Mouse (Mus musculus): Measurements from ENCODE around the gene Rabep1.

The Rabep1 gene

DNA sequence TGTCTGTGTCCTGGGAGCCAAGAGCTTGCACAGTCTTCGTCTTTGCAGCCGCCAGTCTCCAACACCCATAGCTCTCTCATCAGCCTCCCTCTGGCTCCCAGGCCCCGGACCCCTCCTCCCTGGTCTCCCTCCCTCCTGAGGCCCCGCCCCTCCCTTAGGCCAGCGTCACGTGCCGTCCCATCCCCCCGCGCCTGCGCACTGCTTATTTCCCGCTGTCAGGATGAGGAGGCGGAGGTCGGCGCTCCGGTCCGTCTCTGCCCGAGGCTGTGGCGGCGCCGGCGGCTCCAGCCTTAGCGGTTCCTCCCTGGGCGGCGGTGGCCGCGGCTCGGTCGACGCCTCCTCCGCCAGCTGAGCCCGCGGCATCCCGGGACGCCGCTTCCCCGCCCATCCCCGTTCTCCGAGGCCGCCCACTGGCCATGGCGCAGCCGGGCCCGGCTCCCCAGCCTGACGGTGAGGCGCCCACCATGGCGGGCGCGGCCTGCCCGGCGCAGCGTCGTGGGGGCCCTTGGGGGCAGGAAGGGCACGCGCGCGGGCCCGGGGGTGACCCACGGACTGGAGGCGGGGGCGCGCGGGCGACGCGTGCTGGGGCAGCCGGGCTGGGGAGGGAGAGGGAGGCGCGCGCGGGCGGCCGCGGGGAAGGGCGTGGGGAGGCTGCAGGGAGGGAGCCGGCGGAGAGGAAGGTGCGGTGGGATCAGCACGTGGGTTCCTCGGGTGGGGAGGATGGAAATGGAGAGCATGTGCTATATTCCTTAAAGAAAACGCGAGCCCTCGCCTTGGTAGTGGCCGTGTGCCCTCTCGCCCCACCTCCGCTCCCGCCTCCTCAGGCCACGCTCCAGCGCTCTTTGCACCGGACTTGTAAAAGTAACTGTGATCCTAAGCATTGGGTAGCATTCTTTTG lies at the start of gene Rabep1:
Gene Rabep1 (plus strand): TSS at position 220 of the 898 bp plus-strand sequence.
- in situ Hi-C loops (cut with MboI; ENCODE audit: low pct_unique_long_range_greater_than_20kb in 1 of 2, low sequenced_read_pairs in 2 of 2, unreplicated experiment in 1 of 2) = no loop called here

DNA sequence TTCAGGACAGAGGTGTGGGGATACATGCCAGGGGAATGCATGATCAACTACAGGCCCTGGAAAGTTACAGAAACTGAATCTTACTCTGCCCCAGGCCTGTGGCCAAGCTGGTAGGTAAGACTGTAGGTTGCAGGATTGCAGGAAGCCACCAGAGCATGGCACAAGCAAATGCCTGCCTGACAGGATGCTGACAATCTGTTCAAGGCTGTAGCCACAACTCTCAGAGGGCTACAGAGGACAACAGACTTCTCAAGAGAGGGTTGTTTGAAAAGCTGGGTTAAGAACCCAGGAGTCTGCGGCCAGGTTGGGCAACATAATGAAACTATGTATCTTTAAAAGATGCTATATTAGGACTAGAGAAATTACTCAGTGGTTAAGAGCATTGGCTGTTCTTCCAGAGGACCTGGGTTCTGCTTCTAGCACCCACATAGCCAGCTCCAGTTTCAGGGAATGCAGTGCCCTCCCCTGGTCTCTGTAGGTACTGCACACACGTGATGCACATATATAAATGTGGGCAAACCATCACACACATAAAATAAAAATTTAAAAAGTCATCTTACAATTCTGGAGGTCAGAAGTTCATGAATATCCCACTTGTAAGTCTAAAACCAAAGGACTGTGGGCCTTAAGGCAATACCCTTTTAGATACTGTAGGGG lies 42.2 kb upstream of the Rabep1 start:
- in situ Hi-C loops (cut with MboI; ENCODE audit: low pct_unique_long_range_greater_than_20kb in 1 of 2, low sequenced_read_pairs in 2 of 2, unreplicated experiment in 1 of 2) = no loop called here

DNA sequence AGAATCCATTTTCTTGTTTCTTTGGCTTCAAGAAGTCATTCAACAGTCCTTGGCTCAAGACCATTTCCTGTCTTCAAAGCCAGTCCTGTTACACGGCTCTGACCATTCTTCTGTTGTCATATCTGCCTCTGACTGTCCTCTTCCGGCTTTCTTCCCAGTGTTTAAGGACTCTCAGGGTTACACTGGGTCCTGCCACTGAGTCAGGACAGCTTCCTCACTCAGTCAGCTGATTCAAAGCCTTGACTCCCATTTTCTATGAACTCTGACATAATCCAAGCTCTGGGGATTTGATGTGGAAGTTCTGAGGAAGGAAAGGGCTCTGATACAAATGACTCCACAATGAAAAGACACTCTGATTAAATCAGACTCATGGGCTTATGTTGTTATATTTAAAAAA lies 41.7 kb upstream of the Rabep1 start:
- in situ Hi-C loops (cut with MboI; ENCODE audit: low pct_unique_long_range_greater_than_20kb in 1 of 2, low sequenced_read_pairs in 2 of 2, unreplicated experiment in 1 of 2) = no loop called here

DNA sequence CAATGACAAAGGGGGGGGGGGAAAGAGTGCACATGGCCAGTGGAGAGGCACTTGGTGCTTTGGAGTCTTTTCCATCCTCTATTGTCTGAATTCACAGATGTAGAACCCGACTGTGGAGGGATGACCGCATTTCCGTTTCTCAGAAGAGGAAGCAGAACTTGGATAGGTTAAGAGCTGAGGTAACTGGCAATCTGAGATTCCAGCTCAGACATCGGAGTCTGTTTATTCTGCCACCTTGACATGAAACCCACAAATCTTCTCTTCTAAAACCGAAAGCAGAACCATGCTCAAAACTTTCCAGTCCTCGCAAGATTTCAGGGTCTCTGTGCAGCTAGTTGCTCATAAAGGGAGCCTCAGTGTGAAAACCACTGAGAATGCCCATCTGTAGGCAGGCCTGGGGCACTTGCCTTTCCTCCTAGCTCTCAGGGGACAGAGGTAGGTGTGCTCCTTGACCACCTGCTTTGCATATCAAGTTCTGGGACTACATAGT lies 40.8 kb upstream of the Rabep1 start:
- in situ Hi-C loops (cut with MboI; ENCODE audit: low pct_unique_long_range_greater_than_20kb in 1 of 2, low sequenced_read_pairs in 2 of 2, unreplicated experiment in 1 of 2) = no loop called here

DNA sequence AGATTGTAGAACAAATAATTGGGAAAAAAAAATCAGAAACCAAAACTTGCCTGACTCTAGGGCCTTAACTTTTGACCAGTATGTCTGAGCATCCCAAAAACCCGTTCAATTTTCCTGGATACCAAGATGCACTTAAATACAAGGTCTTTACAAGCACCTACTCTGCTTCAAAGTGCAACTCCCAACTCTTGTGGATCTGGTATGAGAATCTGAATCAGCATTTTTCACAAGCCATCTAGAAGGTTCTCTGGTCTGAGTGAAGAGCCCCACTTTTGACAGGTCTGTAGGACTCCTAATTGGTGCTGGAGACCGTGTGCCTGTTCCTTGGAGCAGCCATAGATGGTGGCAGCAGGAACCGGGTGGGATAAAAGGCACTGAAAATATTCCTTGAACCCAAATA lies 40.2 kb upstream of the Rabep1 start:
- in situ Hi-C loops (cut with MboI; ENCODE audit: low pct_unique_long_range_greater_than_20kb in 1 of 2, low sequenced_read_pairs in 2 of 2, unreplicated experiment in 1 of 2) = no loop called here

DNA sequence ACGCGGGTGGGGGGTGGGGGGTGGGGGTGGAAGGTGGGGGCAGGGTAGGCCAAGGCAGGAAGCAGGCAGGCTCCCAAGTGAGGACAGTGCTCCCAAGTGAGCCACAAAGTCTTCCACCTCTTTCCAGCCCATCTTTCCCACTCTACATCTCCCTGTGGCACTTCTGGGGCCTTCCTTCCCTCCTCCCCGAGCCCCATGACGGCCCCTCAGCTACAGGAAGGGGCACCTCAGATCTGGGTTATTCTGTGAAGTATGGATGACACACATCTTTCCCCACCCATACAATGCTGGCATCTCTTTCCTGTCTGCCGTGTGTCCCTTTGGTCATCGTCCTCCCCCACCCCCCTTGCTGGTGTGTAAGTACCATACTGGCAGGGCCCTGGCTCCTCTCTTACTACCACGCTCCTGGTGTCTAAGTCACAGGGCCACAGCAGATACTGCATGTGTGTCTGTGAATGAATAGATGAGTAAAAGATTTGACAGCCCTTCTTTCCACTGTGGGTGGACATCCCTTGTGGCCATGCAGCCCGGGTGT lies 38.9 kb upstream of the Rabep1 start:
- in situ Hi-C loops (cut with MboI; ENCODE audit: low pct_unique_long_range_greater_than_20kb in 1 of 2, low sequenced_read_pairs in 2 of 2, unreplicated experiment in 1 of 2) = no loop called here

DNA sequence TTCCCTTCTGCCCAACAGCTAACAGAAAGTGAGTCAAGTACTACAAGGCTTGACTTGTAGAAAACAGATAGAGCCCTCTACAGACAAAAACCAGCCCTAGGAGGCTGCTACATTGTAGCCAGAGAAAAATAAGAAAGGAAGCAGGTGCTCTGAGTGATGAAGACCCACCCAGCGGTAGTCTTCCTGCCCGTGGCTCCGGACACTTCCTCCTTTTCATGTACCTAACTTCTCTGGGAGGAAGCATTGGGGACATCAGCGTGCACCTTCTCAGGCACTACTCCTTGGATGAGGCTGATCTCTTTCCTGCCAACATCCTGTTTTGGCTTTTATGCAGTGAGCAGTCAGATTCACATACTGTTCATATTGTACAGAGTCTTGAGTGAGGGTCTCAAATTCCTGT lies 37.9 kb upstream of the Rabep1 start:
- in situ Hi-C loops (cut with MboI; ENCODE audit: low pct_unique_long_range_greater_than_20kb in 1 of 2, low sequenced_read_pairs in 2 of 2, unreplicated experiment in 1 of 2) = no loop called here

DNA sequence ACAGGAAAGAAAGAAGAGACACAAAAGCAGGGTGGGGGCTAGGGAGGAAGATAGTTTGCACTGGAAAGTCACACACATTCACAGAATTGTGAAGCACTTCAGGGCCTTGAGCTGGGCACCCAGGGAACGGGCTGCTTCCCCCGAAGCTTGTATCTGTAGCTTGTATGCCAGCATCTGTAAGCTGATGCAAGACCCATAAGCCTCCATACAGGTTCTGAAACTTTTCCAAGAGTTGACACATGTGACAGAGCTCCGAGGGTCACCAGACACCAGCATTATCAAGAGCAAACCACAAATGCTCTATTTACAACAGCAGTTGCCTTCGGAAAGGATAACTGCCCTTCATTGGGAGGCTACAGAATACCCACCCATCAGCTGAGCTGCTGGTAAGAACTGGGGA lies 36.9 kb upstream of the Rabep1 start:
- in situ Hi-C loops (cut with MboI; ENCODE audit: low pct_unique_long_range_greater_than_20kb in 1 of 2, low sequenced_read_pairs in 2 of 2, unreplicated experiment in 1 of 2) = no loop called here

DNA sequence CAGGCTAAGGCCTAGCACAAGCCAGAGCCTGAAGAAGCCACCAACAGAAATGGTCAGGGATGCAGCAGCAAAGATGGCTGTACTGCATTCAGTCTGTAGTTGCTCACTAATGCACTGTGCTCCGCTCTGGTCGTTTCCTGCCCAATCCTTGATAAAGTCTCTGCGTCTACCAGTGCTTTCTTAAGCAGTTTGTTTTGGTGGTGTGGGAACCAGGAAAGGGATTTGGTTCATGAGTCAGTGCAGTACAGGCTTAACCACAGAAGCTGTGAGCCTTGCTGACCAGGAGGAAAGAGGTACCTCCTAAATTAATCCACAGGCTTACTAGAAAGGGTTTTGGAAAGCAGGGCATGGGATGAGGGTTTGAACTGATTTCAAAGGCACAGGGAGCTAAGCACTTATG lies 36.5 kb upstream of the Rabep1 start:
- in situ Hi-C loops (cut with MboI; ENCODE audit: low pct_unique_long_range_greater_than_20kb in 1 of 2, low sequenced_read_pairs in 2 of 2, unreplicated experiment in 1 of 2) = no loop called here

DNA sequence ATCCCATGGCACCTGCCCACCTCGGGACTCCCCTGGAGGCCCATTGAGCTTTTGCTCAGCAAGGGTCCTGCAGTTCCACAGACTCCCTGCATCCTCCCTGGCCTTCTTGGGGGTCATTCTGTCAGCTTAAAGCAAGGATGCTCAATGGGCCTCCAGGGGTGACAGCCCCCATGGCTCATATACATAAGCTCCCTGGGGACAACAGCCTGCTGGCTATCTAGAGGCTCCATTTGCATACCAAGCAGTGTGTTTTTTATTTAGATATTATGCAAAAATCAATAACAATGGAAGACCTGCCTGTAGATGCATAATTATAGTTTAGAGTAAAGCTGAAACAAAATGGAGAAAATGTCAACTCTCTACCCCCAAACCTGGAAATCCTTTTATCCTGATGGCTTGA lies 35.6 kb upstream of the Rabep1 start:
- in situ Hi-C loops (cut with MboI; ENCODE audit: low pct_unique_long_range_greater_than_20kb in 1 of 2, low sequenced_read_pairs in 2 of 2, unreplicated experiment in 1 of 2) = no loop called here

DNA sequence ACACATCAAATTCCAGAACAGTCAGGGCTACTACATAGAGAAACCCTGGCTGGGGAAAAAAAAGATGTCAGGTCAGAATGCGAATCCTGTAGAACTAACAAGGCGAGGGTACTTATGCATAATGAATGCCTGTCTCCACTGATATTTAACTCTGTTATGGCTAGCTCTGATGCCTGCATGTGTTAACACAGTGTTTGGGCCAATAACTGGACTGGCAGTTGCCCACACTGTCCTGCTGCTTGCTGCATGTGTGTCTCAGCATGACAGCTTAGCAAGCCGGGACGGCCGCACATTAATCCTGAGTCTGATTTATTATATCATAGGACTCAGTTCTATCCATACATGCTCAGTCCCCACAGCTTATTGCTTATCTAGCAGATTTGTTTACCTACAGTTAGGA lies 33.5 kb upstream of the Rabep1 start:
- in situ Hi-C loops (cut with MboI; ENCODE audit: low pct_unique_long_range_greater_than_20kb in 1 of 2, low sequenced_read_pairs in 2 of 2, unreplicated experiment in 1 of 2) = no loop called here

DNA sequence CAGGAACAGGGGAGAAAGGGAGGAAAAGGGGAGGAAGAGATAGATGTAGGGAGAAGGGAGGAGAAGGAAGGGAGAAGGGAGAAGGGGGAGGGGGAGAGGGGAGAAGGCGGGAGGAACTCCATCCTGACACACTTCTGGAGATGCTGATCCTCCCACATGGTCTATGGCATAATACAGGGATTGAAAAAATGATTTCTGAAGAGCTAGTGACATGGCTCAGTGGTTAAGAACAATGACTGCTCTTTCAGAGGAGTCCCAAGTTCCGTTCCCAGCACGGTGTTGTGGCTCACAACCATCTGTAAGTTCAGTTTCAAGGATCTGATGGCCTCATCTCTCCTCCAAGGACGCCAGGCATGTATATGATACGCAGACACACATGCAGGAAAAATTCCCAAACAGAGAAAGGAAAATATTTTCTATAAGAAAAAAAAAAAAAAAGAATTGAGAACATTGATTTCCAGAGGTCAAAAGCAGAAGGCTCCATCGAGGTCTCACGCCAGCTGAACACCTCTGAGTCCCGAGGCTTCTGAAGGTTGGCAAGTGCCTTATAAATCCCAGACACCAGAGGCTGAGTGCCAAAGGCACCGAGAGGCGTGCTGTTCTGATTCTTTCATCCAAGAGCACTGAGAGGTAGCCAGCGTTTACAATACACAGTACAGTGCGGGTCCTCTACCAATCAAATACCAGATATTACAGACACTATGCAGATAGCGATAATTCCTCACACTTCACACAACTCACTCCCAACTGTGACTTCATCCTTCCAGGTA lies 32.9 kb upstream of the Rabep1 start:
- in situ Hi-C loops (cut with MboI; ENCODE audit: low pct_unique_long_range_greater_than_20kb in 1 of 2, low sequenced_read_pairs in 2 of 2, unreplicated experiment in 1 of 2) = no loop called here

DNA sequence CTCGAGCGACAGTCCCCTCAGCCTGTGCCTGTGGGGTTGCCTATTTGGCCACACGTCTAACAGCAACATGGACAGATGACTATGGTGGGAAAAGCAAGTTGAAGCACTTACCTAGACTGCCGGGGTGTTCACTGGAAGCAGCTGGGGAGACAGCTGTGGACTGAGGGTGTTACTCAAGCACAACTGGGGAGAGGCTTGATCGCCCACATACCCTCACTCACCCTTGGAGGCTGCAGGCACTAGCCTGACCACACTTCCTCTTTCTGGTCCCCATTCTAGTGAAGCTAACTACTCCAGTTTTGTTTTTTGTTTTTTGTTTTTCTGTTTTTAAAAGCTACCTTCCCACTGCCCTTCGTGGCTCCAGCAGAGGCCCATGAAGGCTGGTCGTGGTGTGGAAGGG lies 32.2 kb upstream of the Rabep1 start, which contains the start of gene Scimp:
Gene Scimp (minus strand): TSS at position 222 of the 400 bp plus-strand sequence.
- in situ Hi-C loops (cut with MboI; ENCODE audit: low pct_unique_long_range_greater_than_20kb in 1 of 2, low sequenced_read_pairs in 2 of 2, unreplicated experiment in 1 of 2) = no loop called here

DNA sequence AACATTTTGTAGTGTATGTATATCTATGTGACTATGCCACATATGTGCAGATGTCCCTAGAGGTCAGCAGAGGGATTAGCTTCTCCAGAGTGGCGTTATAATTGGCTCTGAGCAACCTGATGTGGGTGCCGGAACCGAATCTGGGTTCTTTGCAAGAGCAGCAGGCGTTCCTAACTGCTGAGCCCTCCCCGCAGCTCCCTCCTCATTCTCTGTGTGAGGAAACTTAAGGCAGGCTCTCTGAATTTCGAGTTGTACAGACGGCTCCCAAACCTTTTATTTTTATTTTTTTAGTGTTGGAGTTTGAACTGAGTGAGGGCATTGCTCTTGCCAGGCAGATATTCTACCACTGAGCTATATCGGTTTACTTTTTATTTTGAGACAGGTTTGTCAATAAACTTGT lies 29.5 kb upstream of the Rabep1 start:
- in situ Hi-C loops (cut with MboI; ENCODE audit: low pct_unique_long_range_greater_than_20kb in 1 of 2, low sequenced_read_pairs in 2 of 2, unreplicated experiment in 1 of 2) = no loop called here

DNA sequence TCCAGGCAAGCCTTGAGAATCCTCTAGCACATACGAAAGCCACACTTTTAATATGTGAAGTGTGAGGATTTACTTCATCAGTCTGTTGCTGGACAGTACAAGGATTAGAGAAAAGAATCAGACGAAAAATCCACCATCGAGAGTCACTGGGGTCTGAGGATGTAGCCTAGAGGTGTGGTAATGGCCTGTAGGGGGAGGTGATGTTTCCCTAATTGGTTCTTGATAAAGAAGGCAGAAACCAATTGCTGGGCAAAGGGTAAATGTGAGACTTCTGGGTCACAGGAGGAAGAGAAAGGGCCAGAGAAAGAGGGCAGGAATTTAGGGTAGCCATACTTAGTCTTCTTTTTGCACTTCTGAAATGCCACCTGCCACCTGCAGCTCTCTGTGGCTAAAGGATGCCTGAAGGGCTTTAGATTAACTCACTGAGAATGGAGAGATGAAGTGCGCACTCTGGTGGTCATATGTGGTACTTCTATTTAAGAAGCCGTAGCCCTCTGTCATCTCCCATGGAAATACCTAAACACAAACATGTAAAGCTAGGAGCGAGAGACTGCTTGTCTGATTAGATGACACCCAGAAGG lies 29.0 kb upstream of the Rabep1 start:
- in situ Hi-C loops (cut with MboI; ENCODE audit: low pct_unique_long_range_greater_than_20kb in 1 of 2, low sequenced_read_pairs in 2 of 2, unreplicated experiment in 1 of 2) = no loop called here

DNA sequence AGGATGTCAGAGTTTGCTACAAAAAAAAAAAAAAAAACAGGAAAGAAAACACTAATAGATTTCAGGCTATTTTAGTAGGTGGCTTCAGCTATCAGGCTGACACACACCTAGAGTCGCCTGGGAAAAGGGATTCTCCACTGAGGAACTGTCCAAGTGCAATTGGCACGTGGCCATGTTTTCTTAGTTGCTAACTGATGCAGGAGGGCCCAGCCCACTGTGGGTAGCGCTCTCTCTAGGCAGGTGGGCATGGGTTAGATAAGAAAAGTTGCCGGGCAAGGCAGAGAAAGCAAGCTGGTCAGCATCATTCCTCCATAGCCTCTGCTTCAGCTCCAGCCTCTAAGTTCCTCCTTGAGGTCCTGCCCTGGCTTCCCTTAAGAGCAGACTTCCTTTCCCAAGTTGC lies 27.8 kb upstream of the Rabep1 start:
- in situ Hi-C loops (cut with MboI; ENCODE audit: low pct_unique_long_range_greater_than_20kb in 1 of 2, low sequenced_read_pairs in 2 of 2, unreplicated experiment in 1 of 2) = no loop called here

DNA sequence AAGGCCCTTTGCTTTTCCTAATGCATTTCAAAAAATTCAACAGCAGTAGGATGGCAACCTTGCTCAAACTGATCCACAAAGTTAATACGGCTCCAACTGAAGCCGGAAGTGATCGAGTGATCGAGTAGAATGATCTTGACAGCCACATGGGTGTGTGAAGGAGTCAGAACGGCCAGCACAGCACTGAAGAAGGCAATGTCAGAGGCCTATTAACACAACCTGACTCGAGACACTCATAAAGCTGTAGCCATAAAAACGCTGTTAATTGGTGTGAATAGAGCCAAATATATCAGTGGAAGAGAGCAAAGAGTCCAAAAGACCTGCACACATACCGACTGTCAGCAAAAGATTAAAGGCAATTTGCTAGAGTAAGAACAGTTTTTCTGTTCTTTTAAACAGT lies 24.5 kb upstream of the Rabep1 start:
- in situ Hi-C loops (cut with MboI; ENCODE audit: low pct_unique_long_range_greater_than_20kb in 1 of 2, low sequenced_read_pairs in 2 of 2, unreplicated experiment in 1 of 2) = no loop called here

DNA sequence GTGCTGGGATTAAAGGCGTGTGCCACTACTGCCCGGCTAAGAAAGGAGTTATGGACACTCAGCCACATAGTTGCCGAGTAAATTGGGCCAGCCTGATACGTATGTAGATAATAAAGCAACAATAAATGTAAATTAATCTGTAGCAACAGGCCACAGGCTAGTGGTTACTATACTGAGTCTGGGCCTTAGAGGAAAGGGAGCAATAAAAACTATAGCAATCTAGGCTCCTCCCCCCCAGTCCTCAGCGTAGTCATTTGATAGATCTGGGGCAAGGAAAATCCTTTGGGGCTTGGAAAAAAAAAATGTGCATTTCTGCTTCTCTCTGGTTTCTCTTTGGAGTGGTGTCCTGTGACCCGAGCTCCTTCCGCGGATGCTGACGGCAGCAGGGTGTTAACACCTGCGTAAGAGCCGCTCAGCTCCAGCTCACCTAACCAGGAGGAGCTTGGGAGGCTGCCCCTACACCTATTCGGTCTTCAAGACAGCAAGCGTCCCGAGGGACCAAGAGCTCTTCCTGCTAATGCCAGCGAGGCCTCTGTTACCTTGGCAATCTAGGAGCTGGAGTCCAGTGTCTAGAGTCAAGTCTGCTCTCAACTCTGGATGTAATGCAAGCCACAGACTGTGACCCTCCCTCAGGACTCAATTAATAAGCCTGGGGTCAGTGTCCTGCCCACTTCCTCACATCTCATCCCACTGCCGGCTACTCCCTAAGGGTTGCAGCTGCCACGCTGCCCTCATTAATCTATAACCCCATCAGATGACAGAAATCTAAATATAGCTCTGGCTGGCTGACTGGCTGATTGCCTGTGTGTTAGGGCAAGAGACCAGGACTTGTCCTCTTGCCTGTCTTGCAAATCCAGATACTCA lies 22.6 kb upstream of the Rabep1 start:
- in situ Hi-C loops (cut with MboI; ENCODE audit: low pct_unique_long_range_greater_than_20kb in 1 of 2, low sequenced_read_pairs in 2 of 2, unreplicated experiment in 1 of 2) = no loop called here
